Mouse (Mus musculus) heart, adult 2 months (tissue): ENCODE results near the gene Hps1.

Experiments
- CTCF ChIP-seq: fragments of 200-600 bp; IDR thresholded peaks from 2 replicates; pipeline ENCODE4 v1.8.1; 2022; ENCODE audit warnings: antibody characterized with exemption, mild to moderate bottlenecking, moderate library complexity
- EP300 ChIP-seq: fragments of 200-500 bp; IDR thresholded peaks from 2 replicates; pipeline ENCODE4 v1.6.1; 2011; ENCODE audit warnings: low read depth, low read length, control low read depth; ENCODE audit not compliant: insufficient read depth
- POLR2A ChIP-seq: fragments of 200-500 bp; IDR thresholded peaks from 2 replicates; pipeline ENCODE4 v1.6.1; 2011; ENCODE audit warnings: mild to moderate bottlenecking, low read depth, low read length, control low read depth; ENCODE audit not compliant: insufficient read depth

GRCm38 (mm10) chr19:42829196-42829595 lies 49.4 kb upstream of the Hps1 start:
- no peak for TF ChIP-seq CTCF
- no peak for TF ChIP-seq EP300
- TF ChIP-seq POLR2A, result no peak
